Mouse (Mus musculus) bone marrow macrophage, adult 2 months (primary cell): ENCODE measurements around the gene Exph5. TPM values are rescaled to one million over a fixed set of nuclear protein-coding genes. Genes with fewer than 3 reads are reported as not detected.

Experiments
- H3K27ac ChIP-seq: 2 replicates; pipeline ENCODE4 v1.5.1; 2012; ENCODE audit warnings: low read depth, low read length; ENCODE audit not compliant: insufficient read depth
- H3K4me1 ChIP-seq: 2 replicates; pipeline ENCODE4 v1.6.1; 2012; ENCODE audit warnings: low read length; ENCODE audit not compliant: control insufficient read depth, insufficient read depth
- H3K4me3 ChIP-seq: 2 replicates; pipeline ENCODE4 v1.5.1; 2012; ENCODE audit warnings: mild to moderate bottlenecking, low read length, moderate library complexity; ENCODE audit not compliant: insufficient read depth
- CTCF ChIP-seq: IDR thresholded peaks from 2 replicates; pipeline ENCODE4 v1.5.1; 2012; ENCODE audit warnings: low read depth, mild to moderate bottlenecking, low read length, moderate library complexity
- POLR2A ChIP-seq: IDR thresholded peaks from 2 replicates; pipeline ENCODE4 v1.6.1; 2012; ENCODE audit warnings: mild to moderate bottlenecking, low read depth, low read length, borderline replicate concordance
- polyA plus RNA-seq: library from polyadenylated mRNA; stranded (reverse); fragments of >200 nt; gene quantifications from 2 replicates; pipeline ENCODE4 v1.2.4, GENCODE M21; 2012; ENCODE audit not compliant: missing spikeins, insufficient read depth, insufficient read length

Gene Exph5
- not detected in 2 replicates for polyA plus RNA-seq

- Histone ChIP-seq H3K27ac (no peak within 1 kb of the TSS), H3K4me3 (peak within 1 kb of the TSS; percentile 11; the same call in 1 of the 2 replicates), H3K4me1 (no peaks in the 10 kb centered on the region; the same call in 1 of the 2 replicates)
- TF ChIP-seq POLR2A, result no peak
- TF ChIP-seq CTCF, result no peak
Measured at GRCm38 (mm10) chr9:53301269-53301720, at the start of gene Exph5. Gene Exph5 (plus strand): TSS chr9:53301670.

GRCm38 (mm10) chr9:53254368-53254767 lies 47.1 kb upstream of the Exph5 start:
- Histone ChIP-seq H3K4me1 (no peaks in the 10 kb centered on the region), H3K27ac (no peak overlapping the region), H3K4me3 (no peak overlapping the region)
- TF ChIP-seq POLR2A (no peak), CTCF (no peak)

GRCm38 (mm10) chr9:53256690-53257305 lies 44.7 kb upstream of the Exph5 start:
- H3K4me3 ChIP-seq, result no peak overlapping the region
- no peak for TF ChIP-seq POLR2A
- TF ChIP-seq CTCF, result no peak
- H3K4me1 ChIP-seq, result no peaks in the 10 kb centered on the region

GRCm38 (mm10) chr9:53257772-53258171 lies 43.7 kb upstream of the Exph5 start:
- no peak overlapping the region for H3K27ac ChIP-seq
- TF ChIP-seq CTCF (no peak), POLR2A (no peak)
- H3K4me1 ChIP-seq, result no peaks in the 10 kb centered on the region
- H3K4me3 ChIP-seq, result no peak overlapping the region

More at GRCm38 (mm10) chr9:53256690-53257305, 44.7 kb upstream of the Exph5 start:
- H3K27ac ChIP-seq, result no peak overlapping the region

GRCm38 (mm10) chr9:53258199-53258598 lies 43.3 kb upstream of the Exph5 start:
- no peak for TF ChIP-seq CTCF
- no peak for TF ChIP-seq POLR2A
- Histone ChIP-seq H3K4me1 (no peaks in the 10 kb centered on the region), H3K4me3 (no peak overlapping the region), H3K27ac (no peak overlapping the region)

GRCm38 (mm10) chr9:53264387-53264786 lies 37.1 kb upstream of the Exph5 start:
- Histone ChIP-seq H3K27ac (no peak overlapping the region), H3K4me1 (no peaks in the 10 kb centered on the region), H3K4me3 (no peak overlapping the region)
- no peak for TF ChIP-seq CTCF
- no peak for TF ChIP-seq POLR2A

- H3K27ac ChIP-seq, result no peak overlapping the region
- H3K4me1 ChIP-seq, result no peaks in the 10 kb centered on the region
- no peak overlapping the region for H3K4me3 ChIP-seq
- TF ChIP-seq POLR2A (no peak), CTCF (no peak)
Measured at GRCm38 (mm10) chr9:53265589-53265988, 35.9 kb upstream of the Exph5 start.

GRCm38 (mm10) chr9:53268036-53268435 lies 33.4 kb upstream of the Exph5 start:
- H3K4me1 ChIP-seq, result no peaks in the 10 kb centered on the region
- TF ChIP-seq POLR2A (no peak), CTCF (no peak)
- no peak overlapping the region for H3K27ac ChIP-seq
- H3K4me3 ChIP-seq, result no peak overlapping the region

GRCm38 (mm10) chr9:53268731-53269465 lies 32.6 kb upstream of the Exph5 start:
- Histone ChIP-seq H3K27ac (no peak overlapping the region), H3K4me3 (no peak overlapping the region), H3K4me1 (no peaks in the 10 kb centered on the region)
- TF ChIP-seq CTCF (no peak), POLR2A (no peak)

GRCm38 (mm10) chr9:53269466-53269755 lies 32.1 kb upstream of the Exph5 start:
- Histone ChIP-seq H3K27ac (no peak overlapping the region), H3K4me3 (no peak overlapping the region), H3K4me1 (no peaks in the 10 kb centered on the region)
- no peak for TF ChIP-seq POLR2A
- no peak for TF ChIP-seq CTCF

GRCm38 (mm10) chr9:53271281-53272022 lies 30.0 kb upstream of the Exph5 start:
- TF ChIP-seq POLR2A, result no peak
- no peak for TF ChIP-seq CTCF
- Histone ChIP-seq H3K4me1 (peaks cover 2% of the 10 kb centered on the region; the same call in 1 of the 2 replicates), H3K27ac (no peak overlapping the region), H3K4me3 (no peak overlapping the region)
